Mouse (Mus musculus) kidney, postnatal 0 days (tissue): ENCODE results near the gene 2410137M14Rik. TPM values are rescaled to one million over a fixed set of nuclear protein-coding genes. Genes with fewer than 3 reads are reported as not detected.

Source experiments
- ATAC-seq: fragments of 200-750 bp; cut with Nextera tagmentation; replicated peaks from 2 replicates; pipeline ENCODE4 v1.8.0; 2017; ENCODE audit warnings: low read depth, moderate number of reproducible peaks, moderate TSS enrichment, moderate library complexity; ENCODE audit not compliant: low FRiP score
- DNase-seq: peaks from one replicate; pipeline ENCODE4 v3.0.0-alpha.2; 2016; ENCODE audit warnings: low spot score
- H3K27ac ChIP-seq: fragments of 300-500 bp; sonication (generic); 2 replicates; pipeline ENCODE4 v1.5.1; 2014; ENCODE audit warnings: mild to moderate bottlenecking
- H3K27me3 ChIP-seq: fragments of 300-500 bp; sonication (generic); 2 replicates; pipeline ENCODE4 v1.6.1; 2014; ENCODE audit warnings: low read length, mixed read lengths; ENCODE audit not compliant: insufficient read depth
- H3K36me3 ChIP-seq: fragments of 300-500 bp; sonication (generic); 2 replicates; pipeline ENCODE4 v1.6.1; 2014; ENCODE audit warnings: low read length, mixed read lengths; ENCODE audit not compliant: insufficient read depth
- H3K4me1 ChIP-seq: fragments of 300-500 bp; sonication (generic); replicated peaks from 2 replicates; pipeline ENCODE4 v1.6.1; 2014; ENCODE audit warnings: antibody characterized with exemption, low read length, mixed read lengths; ENCODE audit not compliant: insufficient read depth
- H3K4me2 ChIP-seq: fragments of 300-500 bp; sonication (generic); 2 replicates; pipeline ENCODE4 v1.6.1; 2014; ENCODE audit warnings: mild to moderate bottlenecking, low read length, moderate library complexity, mixed read lengths
- H3K4me3 ChIP-seq: fragments of 300-500 bp; sonication (generic); replicated peaks from 2 replicates; pipeline ENCODE4 v1.5.1; 2014; ENCODE audit warnings: low read depth, low read length
- H3K9ac ChIP-seq: fragments of 300-500 bp; sonication (generic); 2 replicates; pipeline ENCODE4 v1.6.1; 2014; ENCODE audit warnings: low read depth, low read length
- H3K9me3 ChIP-seq: fragments of 300-500 bp; sonication (generic); replicated peaks from 2 replicates; pipeline ENCODE4 v1.6.1; 2016; ENCODE audit warnings: low read length, inconsistent platforms, mixed read lengths
- CTCF ChIP-seq: IDR thresholded peaks from 2 replicates; pipeline ENCODE4 v1.5.1; 2016; ENCODE audit warnings: antibody characterized with exemption, low read depth, mild to moderate bottlenecking, moderate library complexity
- WGBS: fragments of 180-500 bp; shearing (Covaris S2); extraction: QIAGEN DNeasy Blood & Tissue Kit; methylation state at CpG from one replicate; pipeline ENCODE4 v1.1.7; 2014; 5-methylcytosine and 5-hydroxymethylcytosine counted together
- polyA plus RNA-seq: library from polyadenylated mRNA; unstranded; fragments of >200 nt; fragmentation: Nextera tagmentation; extraction: Ambion mirVana; gene quantifications from 2 replicates; pipeline ENCODE4 v1.2.1, GENCODE M21; 2015

2410137M14Rik gene
- polyA plus RNA-seq, 1 experiment from 2014 or later, result not detected

GRCm38 (mm10) chr17:37009460-37010042, 28.5 kb upstream of the 2410137M14Rik start:
- no peak for DNase-seq

GRCm38 (mm10) chr17:37008161-37008560, 27.1 kb upstream of the 2410137M14Rik start:
- Histone ChIP-seq H3K4me3 (no peak overlapping the region), H3K27ac (no peak overlapping the region), H3K4me1 (no peaks in the 10 kb centered on the region), H3K4me2 (no peak overlapping the region), H3K36me3 (peaks cover 7% of the 10 kb centered on the region; the same call in 1 of the 2 replicates), H3K9me3 (no peaks in the 10 kb centered on the region), H3K9ac (no peak overlapping the region), H3K27me3 (no peaks in the 10 kb centered on the region)
- no peak for TF ChIP-seq CTCF
- DNase-seq (no peak), ATAC-seq (no peak)
- WGBS, result 82% methylated on average over 6 of the region's 6 CpGs

More at GRCm38 (mm10) chr17:37009460-37010042, 28.5 kb upstream of the 2410137M14Rik start:
- no peak for ATAC-seq
- WGBS, result 92% methylated on average over 17 of the region's 17 CpGs
- Histone ChIP-seq H3K27ac (no peak overlapping the region), H3K4me1 (no peaks in the 10 kb centered on the region), H3K4me3 (no peak overlapping the region), H3K27me3 (no peaks in the 10 kb centered on the region), H3K36me3 (peaks cover 7% of the 10 kb centered on the region; the same call in 1 of the 2 replicates), H3K4me2 (no peak overlapping the region), H3K9ac (no peak overlapping the region), H3K9me3 (no peaks in the 10 kb centered on the region)
- no peak for TF ChIP-seq CTCF

GRCm38 (mm10) chr17:37003366-37003765, 22.3 kb upstream of the 2410137M14Rik start:
- Histone ChIP-seq H3K9me3 (no peaks in the 10 kb centered on the region), H3K27ac (no peak overlapping the region), H3K4me3 (peak overlapping the region; percentile 56), H3K9ac (peak overlapping the region; percentile 64), H3K36me3 (no peaks in the 10 kb centered on the region; the same call in 1 of the 2 replicates), H3K4me1 (no peaks in the 10 kb centered on the region), H3K27me3 (no peaks in the 10 kb centered on the region), H3K4me2 (peak overlapping the region; percentile 70)
- DNase-seq, result peak; percentile 21
- no peak for TF ChIP-seq CTCF
- 34% methylated on average over 4 of the region's 4 CpGs for WGBS
- ATAC-seq, result no peak

GRCm38 (mm10) chr17:37002364-37003330, 21.6 kb upstream of the 2410137M14Rik start:
- H3K36me3 ChIP-seq, result no peaks in the 10 kb centered on the region; the same call in 1 of the 2 replicates
- H3K9me3 ChIP-seq, result no peaks in the 10 kb centered on the region
- peak; percentile 79 for ATAC-seq
- no peak for TF ChIP-seq CTCF
- under 1% methylated on average over 49 of the region's 49 CpGs for WGBS
- peak overlapping the region; percentile 56 for H3K4me3 ChIP-seq
- no peaks in the 10 kb centered on the region for H3K27me3 ChIP-seq
- H3K9ac ChIP-seq, result peak overlapping the region; percentile 64
- DNase-seq, result peak; percentile 92
- peak overlapping the region; percentile 70 for H3K4me2 ChIP-seq
- no peaks in the 10 kb centered on the region for H3K4me1 ChIP-seq
- peak overlapping the region; percentile 84 for H3K27ac ChIP-seq

- H3K27me3 ChIP-seq, result no peaks in the 10 kb centered on the region
- H3K36me3 ChIP-seq, result no peaks in the 10 kb centered on the region
- no peak for ATAC-seq
- H3K9me3 ChIP-seq, result no peaks in the 10 kb centered on the region
- no peak within 1 kb of the TSS for H3K9ac ChIP-seq
- no peak within 1 kb of the TSS for H3K27ac ChIP-seq
- peak within 1 kb of the TSS; percentile 56; the same call in 1 of the 2 replicates for H3K4me3 ChIP-seq
- H3K4me1 ChIP-seq, result no peaks in the 10 kb centered on the region
- no peak for TF ChIP-seq CTCF
- peak within 1 kb of the TSS; percentile 70; the same call in 1 of the 2 replicates for H3K4me2 ChIP-seq
- WGBS, result 85% methylated on average over 7 of the region's 7 CpGs
- DNase-seq, result no peak
Observed at GRCm38 (mm10) chr17:37000863-37001262, 19.8 kb upstream of the 2410137M14Rik start, which contains the start of gene Zfp57. Gene Zfp57 (plus strand): TSS chr17:37001163.

GRCm38 (mm10) chr17:36998477-36998876, 17.4 kb upstream of the 2410137M14Rik start:
- Histone ChIP-seq H3K27ac (no peak overlapping the region), H3K36me3 (no peaks in the 10 kb centered on the region), H3K4me1 (no peaks in the 10 kb centered on the region), H3K9me3 (no peaks in the 10 kb centered on the region), H3K9ac (no peak overlapping the region), H3K4me3 (no peak overlapping the region), H3K4me2 (no peak overlapping the region), H3K27me3 (no peaks in the 10 kb centered on the region)
- no peak for ATAC-seq
- 65% methylated on average over 2 of the region's 2 CpGs for WGBS
- no peak for DNase-seq
- TF ChIP-seq CTCF, result no peak
